Mouse (Mus musculus) heart, postnatal 0 days (tissue): ENCODE measurements around the gene 1700030J22Rik. TPM values are rescaled to one million over a fixed set of nuclear protein-coding genes. Genes with fewer than 3 reads are reported as not detected.

Experiments
- ATAC-seq: fragments of 200-750 bp; cut with Nextera tagmentation; 2 replicates; pipeline ENCODE4 v1.8.0; 2017; ENCODE audit warnings: low read depth, moderate number of reproducible peaks, moderate library complexity; ENCODE audit not compliant: insufficient read depth
- DNase-seq: peaks from one replicate; pipeline ENCODE4 v3.0.0-alpha.2; 2016; ENCODE audit warnings: low spot score
- H3K27ac ChIP-seq: fragments of 300-500 bp; sonication (generic); 2 replicates; pipeline ENCODE4 v1.5.1; 2014; ENCODE audit warnings: low read depth, mild to moderate bottlenecking
- H3K27me3 ChIP-seq: fragments of 300-500 bp; sonication (generic); 2 replicates; pipeline ENCODE4 v1.6.1; 2014; ENCODE audit warnings: low read length, mixed read lengths; ENCODE audit not compliant: control insufficient read depth, insufficient read depth
- H3K36me3 ChIP-seq: fragments of 300-500 bp; sonication (generic); replicated peaks from 2 replicates; pipeline ENCODE4 v1.6.1; 2014; ENCODE audit warnings: low read length, mixed read lengths; ENCODE audit not compliant: control insufficient read depth, insufficient read depth
- H3K4me1 ChIP-seq: fragments of 300-500 bp; sonication (generic); 2 replicates; pipeline ENCODE4 v1.6.1; 2014; ENCODE audit warnings: antibody characterized with exemption; ENCODE audit not compliant: control insufficient read depth, insufficient read depth
- H3K4me2 ChIP-seq: fragments of 300-500 bp; sonication (generic); 2 replicates; pipeline ENCODE4 v1.6.1; 2014; ENCODE audit warnings: low read depth, mild to moderate bottlenecking, low read length, moderate library complexity
- H3K4me3 ChIP-seq: fragments of 300-500 bp; sonication (generic); 2 replicates; pipeline ENCODE4 v1.5.1; 2014; ENCODE audit warnings: low read depth, low read length
- H3K9ac ChIP-seq: fragments of 300-500 bp; sonication (generic); replicated peaks from 2 replicates; pipeline ENCODE4 v1.6.1; 2014; ENCODE audit warnings: low read depth, low read length, mixed read lengths
- H3K9me3 ChIP-seq: fragments of 300-500 bp; sonication (generic); replicated peaks from 2 replicates; pipeline ENCODE4 v1.6.1; 2016; ENCODE audit warnings: low read length; ENCODE audit not compliant: control insufficient read depth
- CTCF ChIP-seq: IDR thresholded peaks from 2 replicates; pipeline ENCODE4 v1.5.1; 2016; ENCODE audit warnings: antibody characterized with exemption, control low read depth, low read depth
- EP300 ChIP-seq: IDR thresholded peaks from 2 replicates; pipeline ENCODE4 v1.6.1; 2016; ENCODE audit warnings: antibody characterized with exemption, low read depth
- WGBS: fragments of 180-500 bp; shearing (Covaris S2); extraction: QIAGEN DNeasy Blood & Tissue Kit; methylation state at CpG from one replicate; pipeline ENCODE4 v1.1.7; 2014; 5-methylcytosine and 5-hydroxymethylcytosine counted together
- polyA plus RNA-seq: library from polyadenylated mRNA; unstranded; fragments of >200 nt; fragmentation: Nextera tagmentation; extraction: Ambion mirVana; gene quantifications from 2 replicates; pipeline ENCODE4 v1.2.1, GENCODE M21; 2015
- total RNA-seq: library from RNA; depleted of rRNA; stranded (reverse); fragments of >200 nt; gene quantifications from 2 replicates; pipeline ENCODE4 v1.2.3, GENCODE M21; 2014; ENCODE audit warnings: low replicate concordance

The 1700030J22Rik gene
- total and polyA plus RNA-seq, 2 experiments from 2014 or later = 0.26 TPM; not detected in 1

DNA sequence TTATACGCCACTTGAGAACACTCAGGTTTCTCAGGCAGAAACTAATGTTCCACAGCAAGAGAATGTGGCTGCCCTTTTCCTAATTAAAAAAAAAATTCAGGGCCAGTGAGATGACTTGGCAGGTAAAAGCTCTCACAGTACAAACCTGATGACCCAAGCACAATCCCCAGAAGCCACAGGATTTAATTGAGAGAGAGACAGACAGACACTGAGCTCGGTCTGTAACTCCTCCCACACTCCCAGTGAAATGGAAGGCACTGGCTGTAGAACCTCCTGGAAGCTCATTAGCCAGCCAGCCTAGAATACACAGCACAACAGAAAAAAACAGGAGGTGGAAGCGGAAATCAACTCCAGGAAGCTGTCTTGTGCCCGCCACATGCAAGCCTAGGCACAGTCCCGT, 3.2 kb downstream of the 1700030J22Rik start:
- Histone ChIP-seq H3K36me3 (no peaks in the 10 kb centered on the region), H3K27ac (no peak overlapping the region), H3K27me3 (no peaks in the 10 kb centered on the region), H3K4me2 (no peak overlapping the region), H3K4me3 (no peak overlapping the region), H3K9me3 (no peaks in the 10 kb centered on the region), H3K4me1 (peaks cover 8% of the 10 kb centered on the region; the same call in 1 of the 2 replicates), H3K9ac (no peak overlapping the region)
- no peak for DNase-seq
- 61% methylated on average over 5 of the region's 5 CpGs for WGBS
- TF ChIP-seq CTCF = no peak
- TF ChIP-seq EP300 = no peak
- ATAC-seq = no peak

GRCm38 (mm10) chr8:116975066-116975465, 3.7 kb downstream of the 1700030J22Rik start:
- DNase-seq (no peak), ATAC-seq (no peak)
- Histone ChIP-seq H3K4me2 (no peak overlapping the region), H3K4me1 (peaks cover 8% of the 10 kb centered on the region; the same call in 1 of the 2 replicates), H3K27ac (no peak overlapping the region), H3K9me3 (no peaks in the 10 kb centered on the region), H3K36me3 (no peaks in the 10 kb centered on the region), H3K27me3 (no peaks in the 10 kb centered on the region), H3K4me3 (no peak overlapping the region), H3K9ac (no peak overlapping the region)
- WGBS = 40% methylated on average over 5 of the region's 5 CpGs
- TF ChIP-seq CTCF (no peak), EP300 (no peak)

- Histone ChIP-seq H3K27ac (no peak overlapping the region), H3K4me3 (no peak overlapping the region), H3K4me2 (no peak overlapping the region), H3K9ac (no peak overlapping the region), H3K9me3 (no peaks in the 10 kb centered on the region), H3K36me3 (no peaks in the 10 kb centered on the region), H3K4me1 (no peaks in the 10 kb centered on the region), H3K27me3 (no peaks in the 10 kb centered on the region)
- no peak for ATAC-seq
- WGBS = 88% methylated on average over 6 of the region's 6 CpGs
- no peak for TF ChIP-seq CTCF
- no peak for TF ChIP-seq EP300
- no peak for DNase-seq
Observed at GRCm38 (mm10) chr8:116969531-116969930, 9.2 kb downstream of the 1700030J22Rik start.

DNA sequence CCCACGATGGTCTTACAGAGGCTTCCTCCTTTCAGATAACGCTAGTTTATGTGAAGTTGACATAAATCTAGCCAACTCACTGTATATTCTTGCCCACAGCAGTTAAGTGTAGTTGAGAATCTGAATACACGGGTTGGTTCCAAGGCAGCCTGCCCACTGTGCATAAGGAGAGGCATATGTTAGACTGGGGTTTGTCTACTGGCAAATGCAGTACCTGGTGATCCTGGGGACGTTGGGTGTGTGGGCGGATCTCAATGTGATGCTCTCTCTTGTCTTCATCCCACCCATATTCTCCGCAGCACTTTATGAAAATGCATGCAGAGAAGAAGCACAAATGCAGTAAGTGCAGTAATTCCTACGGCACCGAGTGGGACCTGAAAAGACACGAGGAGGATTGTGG, 24.3 kb downstream of the 1700030J22Rik start:
- no peaks in the 10 kb centered on the region for H3K9me3 ChIP-seq
- no peak overlapping the region for H3K4me3 ChIP-seq
- no peak overlapping the region for H3K4me2 ChIP-seq
- no peaks in the 10 kb centered on the region for H3K27me3 ChIP-seq
- peaks cover 61% of the 10 kb centered on the region for H3K36me3 ChIP-seq
- H3K9ac ChIP-seq = no peak overlapping the region
- TF ChIP-seq CTCF = no peak
- TF ChIP-seq EP300 = no peak
- DNase-seq (no peak), ATAC-seq (no peak)
- H3K4me1 ChIP-seq = peaks cover 5% of the 10 kb centered on the region; the same call in 1 of the 2 replicates
- H3K27ac ChIP-seq = no peak overlapping the region
- 91% methylated on average over 9 of the region's 9 CpGs for WGBS

DNA sequence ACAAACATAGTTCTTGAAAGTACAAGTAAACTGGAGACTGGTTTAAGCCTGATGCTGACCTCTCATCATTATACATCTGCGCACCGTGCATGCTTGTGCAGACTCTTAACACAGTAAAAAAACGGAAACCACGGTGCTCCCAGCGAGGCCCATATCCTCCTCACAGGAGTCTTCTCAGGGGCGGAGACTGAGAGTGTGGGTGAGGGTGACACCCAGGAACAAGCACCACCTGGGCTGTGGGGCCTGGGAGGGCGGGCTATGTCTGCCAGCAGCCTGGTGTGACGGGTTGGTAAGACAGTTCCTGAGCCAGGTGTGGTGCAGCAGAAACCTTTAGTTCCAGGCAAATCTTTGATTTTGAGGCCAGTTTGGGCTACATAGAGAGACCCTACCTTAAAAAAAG, 26.3 kb downstream of the 1700030J22Rik start:
- 88% methylated on average over 8 of the region's 8 CpGs for WGBS
- DNase-seq = no peak
- Histone ChIP-seq H3K27ac (no peak overlapping the region), H3K9ac (no peak overlapping the region), H3K36me3 (peaks cover 47% of the 10 kb centered on the region), H3K4me1 (peaks cover 11% of the 10 kb centered on the region), H3K27me3 (no peaks in the 10 kb centered on the region), H3K4me2 (no peak overlapping the region), H3K4me3 (no peak overlapping the region), H3K9me3 (no peaks in the 10 kb centered on the region)
- TF ChIP-seq EP300 = no peak
- no peak for TF ChIP-seq CTCF
- no peak for ATAC-seq

DNA sequence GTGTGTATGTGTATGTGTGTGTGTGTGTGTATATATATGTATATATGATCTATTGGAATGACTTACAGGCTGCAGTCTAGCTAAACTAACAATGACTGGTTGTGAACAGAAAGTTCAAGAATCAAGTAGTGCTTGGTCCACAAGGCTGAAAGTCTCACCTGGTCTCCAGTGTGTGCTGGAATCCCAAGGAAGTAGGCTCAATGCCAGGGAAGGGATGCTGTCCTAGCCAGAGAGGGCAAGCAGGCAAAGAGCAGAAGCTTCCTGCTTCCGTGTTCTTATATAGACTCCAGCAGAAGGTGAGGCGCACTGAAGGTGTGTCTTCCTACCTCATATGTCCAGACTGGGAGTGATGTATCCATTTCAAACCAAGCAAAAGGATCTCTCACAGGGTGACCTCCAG, 27.0 kb downstream of the 1700030J22Rik start:
- Histone ChIP-seq H3K9me3 (no peaks in the 10 kb centered on the region), H3K4me3 (no peak overlapping the region), H3K27me3 (no peaks in the 10 kb centered on the region), H3K27ac (no peak overlapping the region), H3K9ac (no peak overlapping the region), H3K4me1 (peaks cover 15% of the 10 kb centered on the region), H3K4me2 (no peak overlapping the region), H3K36me3 (peaks cover 40% of the 10 kb centered on the region)
- ATAC-seq (no peak), DNase-seq (no peak)
- 75% methylated on average over 2 of the region's 2 CpGs for WGBS
- no peak for TF ChIP-seq EP300
